Mouse (Mus musculus) stomach, postnatal 0 days (tissue): ENCODE results near the gene Etfdh. TPM values are rescaled to one million over a fixed set of nuclear protein-coding genes. Genes with fewer than 3 reads are reported as not detected.

Experiments used
- ATAC-seq: fragments of 200-750 bp; cut with Nextera tagmentation; 2 replicates; pipeline ENCODE4 v1.8.0; 2017; ENCODE audit not compliant: low FRiP score, low TSS enrichment
- DNase-seq: peaks from one replicate; pipeline ENCODE4 v3.0.0-alpha.2; 2016; ENCODE audit warnings: low spot score
- H3K27ac ChIP-seq: fragments of 300-500 bp; sonication (generic); replicated peaks from 2 replicates; pipeline ENCODE4 v1.5.1; 2014; ENCODE audit warnings: mild to moderate bottlenecking, control low read depth
- H3K27me3 ChIP-seq: fragments of 300-500 bp; sonication (generic); 2 replicates; pipeline ENCODE4 v1.6.1; 2014; ENCODE audit warnings: low read length; ENCODE audit not compliant: control insufficient read depth, insufficient read depth
- H3K36me3 ChIP-seq: fragments of 300-500 bp; sonication (generic); 2 replicates; pipeline ENCODE4 v1.6.1; 2014; ENCODE audit warnings: low read length, mixed read lengths; ENCODE audit not compliant: control insufficient read depth, insufficient read depth
- H3K4me1 ChIP-seq: fragments of 300-500 bp; sonication (generic); replicated peaks from 2 replicates; pipeline ENCODE4 v1.6.1; 2014; ENCODE audit warnings: antibody characterized with exemption; ENCODE audit not compliant: control insufficient read depth, insufficient read depth
- H3K4me2 ChIP-seq: fragments of 300-500 bp; sonication (generic); replicated peaks from 2 replicates; pipeline ENCODE4 v1.6.1; 2014; ENCODE audit warnings: low read depth, mild to moderate bottlenecking, control low read depth, moderate library complexity
- H3K4me3 ChIP-seq: fragments of 300-500 bp; sonication (generic); 2 replicates; pipeline ENCODE4 v1.5.1; 2014; ENCODE audit warnings: low read depth, low read length, control low read depth
- H3K9ac ChIP-seq: fragments of 300-500 bp; sonication (generic); 2 replicates; pipeline ENCODE4 v1.6.1; 2014; ENCODE audit warnings: mild to moderate bottlenecking, low read length, control low read depth, mixed read lengths
- H3K9me3 ChIP-seq: fragments of 300-500 bp; sonication (generic); 2 replicates; pipeline ENCODE4 v1.6.1; 2016; ENCODE audit warnings: low read length; ENCODE audit not compliant: control insufficient read depth
- CTCF ChIP-seq: IDR thresholded peaks from 2 replicates; pipeline ENCODE4 v1.5.1; 2016; ENCODE audit warnings: antibody characterized with exemption, low read depth, mild to moderate bottlenecking, moderate library complexity
- EP300 ChIP-seq: optimal IDR thresholded peaks from 2 replicates; pipeline ENCODE3; 2016; ENCODE audit warnings: antibody characterized with exemption
- WGBS: fragments of 180-500 bp; shearing (Covaris S2); extraction: QIAGEN DNeasy Blood & Tissue Kit; methylation state at CpG from one replicate; pipeline ENCODE4 v1.1.7; 2014; 5-methylcytosine and 5-hydroxymethylcytosine counted together
- polyA plus RNA-seq: library from polyadenylated mRNA; unstranded; fragments of >200 nt; fragmentation: Nextera tagmentation; extraction: Ambion mirVana; gene quantifications from 2 replicates; pipeline ENCODE4 v1.2.1, GENCODE M21; 2015

Gene Etfdh
- polyA plus RNA-seq, 1 experiment from 2014 or later = 79.6 TPM

GRCm38 (mm10) chr3:79561784-79562715 lies 67.2 kb downstream of the Etfdh start:
- Histone ChIP-seq H3K4me2 (no peak overlapping the region), H3K9me3 (no peaks in the 10 kb centered on the region), H3K4me1 (no peaks in the 10 kb centered on the region), H3K27ac (no peak overlapping the region), H3K27me3 (no peaks in the 10 kb centered on the region), H3K36me3 (no peaks in the 10 kb centered on the region), H3K4me3 (no peak overlapping the region), H3K9ac (no peak overlapping the region)
- 80% methylated on average over 10 of the region's 10 CpGs for WGBS
- ATAC-seq (no peak), DNase-seq (no peak)
- TF ChIP-seq CTCF = no peak
- TF ChIP-seq EP300 = no peak

DNA sequence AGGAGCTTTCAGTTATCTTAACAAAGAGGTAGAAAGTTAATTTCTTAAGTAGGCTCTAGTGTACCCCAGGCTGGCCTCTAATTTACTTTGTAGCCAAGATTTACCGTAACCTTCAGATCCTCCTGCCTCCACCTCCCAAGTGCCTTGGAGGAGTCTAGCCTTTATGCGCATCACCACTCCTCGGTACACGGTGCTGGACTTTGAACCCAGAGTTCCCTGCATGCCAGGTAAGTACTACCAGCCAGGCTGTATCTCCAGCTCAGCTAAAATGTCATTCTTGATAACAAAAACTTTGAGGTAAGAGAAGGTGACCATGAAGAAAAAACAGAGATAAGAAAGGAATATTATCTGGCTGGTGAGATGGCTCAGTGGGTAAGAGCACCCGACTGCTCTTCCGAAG lies 68.7 kb downstream of the Etfdh start:
- Histone ChIP-seq H3K4me1 (no peaks in the 10 kb centered on the region), H3K4me2 (no peak overlapping the region)

GRCm38 (mm10) chr3:79559773-79560045 lies 69.6 kb downstream of the Etfdh start:
- Histone ChIP-seq H3K4me1 (no peaks in the 10 kb centered on the region), H3K27ac (peak overlapping the region; percentile 74), H3K4me2 (peak overlapping the region; percentile 14; the same call in 1 of the 2 replicates), H3K36me3 (no peaks in the 10 kb centered on the region), H3K9me3 (no peaks in the 10 kb centered on the region), H3K4me3 (no peak overlapping the region), H3K27me3 (no peaks in the 10 kb centered on the region), H3K9ac (no peak overlapping the region)
- TF ChIP-seq CTCF (no peak), EP300 (no peak)
- WGBS = 54% methylated on average over 5 of the region's 5 CpGs
- no peak for DNase-seq
- ATAC-seq = no peak

More for the DNA sequence above, 68.7 kb downstream of the Etfdh start:
- Histone ChIP-seq H3K27me3 (no peaks in the 10 kb centered on the region), H3K36me3 (no peaks in the 10 kb centered on the region), H3K9ac (no peak overlapping the region), H3K4me3 (no peak overlapping the region), H3K27ac (no peak overlapping the region), H3K9me3 (no peaks in the 10 kb centered on the region)
- ATAC-seq (no peak), DNase-seq (no peak)
- TF ChIP-seq CTCF = no peak
- no peak for TF ChIP-seq EP300
- 85% methylated on average over 6 of the region's 6 CpGs for WGBS

DNA sequence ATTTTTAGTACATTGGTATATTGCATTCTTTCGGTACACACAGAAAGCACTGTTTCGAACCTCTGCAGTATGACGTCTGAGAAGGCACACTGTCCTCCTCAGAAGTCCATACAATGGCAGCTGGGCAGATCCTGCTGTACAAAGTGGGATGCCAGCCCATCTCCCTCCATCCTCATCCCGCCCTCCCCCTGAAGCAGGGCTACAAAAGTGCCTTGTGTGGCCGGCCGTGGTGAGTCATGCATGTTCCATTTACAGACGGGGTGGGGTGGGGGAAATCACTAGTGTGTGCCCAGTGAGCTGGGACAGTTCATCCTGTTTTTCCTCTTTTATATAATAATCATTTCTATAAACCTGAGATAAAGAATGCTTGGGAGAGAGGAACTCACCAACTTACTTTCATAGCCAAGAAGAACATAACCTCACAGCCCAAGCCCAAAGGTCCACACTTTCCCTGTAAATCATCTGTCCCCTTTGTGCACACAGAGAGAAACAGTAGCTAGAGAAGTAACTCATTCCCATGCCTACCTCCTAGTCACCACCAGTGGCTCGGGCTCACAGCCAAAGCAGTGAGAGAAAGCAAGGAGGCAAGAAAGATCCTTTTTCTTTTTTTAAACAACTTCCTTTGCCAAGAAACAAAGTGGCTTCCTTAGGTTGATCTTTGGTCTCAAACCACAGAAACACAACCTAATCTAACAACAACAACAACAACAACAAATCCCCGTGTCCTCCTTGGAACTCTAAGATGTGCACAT lies 70.1 kb downstream of the Etfdh start:
- peak overlapping the region; percentile 14; the same call in 1 of the 2 replicates for H3K4me2 ChIP-seq

GRCm38 (mm10) chr3:79555061-79555460 lies 74.2 kb downstream of the Etfdh start:
- 68% methylated on average over 6 of the region's 6 CpGs for WGBS
- no peak overlapping the region for H3K4me3 ChIP-seq
- no peak overlapping the region for H3K9ac ChIP-seq
- no peak for ATAC-seq
- H3K27ac ChIP-seq = no peak overlapping the region
- H3K4me1 ChIP-seq = no peaks in the 10 kb centered on the region
- H3K36me3 ChIP-seq = no peaks in the 10 kb centered on the region
- no peaks in the 10 kb centered on the region for H3K9me3 ChIP-seq
- no peak overlapping the region for H3K4me2 ChIP-seq
- DNase-seq = no peak
- TF ChIP-seq CTCF (no peak), EP300 (no peak)
- no peaks in the 10 kb centered on the region for H3K27me3 ChIP-seq

More for the DNA sequence above, 70.1 kb downstream of the Etfdh start:
- no peak overlapping the region for H3K9ac ChIP-seq
- TF ChIP-seq EP300 (no peak), CTCF (no peak)
- ATAC-seq = peak; percentile 93
- H3K9me3 ChIP-seq = no peaks in the 10 kb centered on the region
- H3K4me3 ChIP-seq = no peak overlapping the region
- WGBS = 50% methylated on average over 9 of the region's 9 CpGs
- H3K36me3 ChIP-seq = no peaks in the 10 kb centered on the region
- H3K4me1 ChIP-seq = no peaks in the 10 kb centered on the region
- H3K27me3 ChIP-seq = no peaks in the 10 kb centered on the region
- H3K27ac ChIP-seq = peak overlapping the region; percentile 74
- DNase-seq = peak; percentile 73

Other genes starting within 250 kb of the Etfdh start
- 2.5 and 2.6 TPM in 2 replicates for gene Fnip2, start 61.7 kb downstream of the Etfdh start, polyA plus RNA-seq
- 38.3 and 39.0 TPM in 2 replicates for gene Ppid, start 38.2 kb downstream of the Etfdh start, polyA plus RNA-seq
- gene 4930579G24Rik, start 421 bp downstream of the Etfdh start, polyA plus RNA-seq = 10.1 and 11.1 TPM in 2 replicates
- gene Rxfp1, start 108.4 kb upstream of the Etfdh start, polyA plus RNA-seq = 0.04 TPM in 1 of 2 replicates, not detected in the other
- 1.7 and 2.2 TPM in 2 replicates for gene Tmem144, start 223.3 kb upstream of the Etfdh start, polyA plus RNA-seq